Mouse (Mus musculus) heart, postnatal 0 days (tissue): Measurements from ENCODE around the gene Trpv4. TPM values are rescaled to one million over a fixed set of nuclear protein-coding genes. Genes with fewer than 3 reads are reported as not detected.

Source experiments
- ATAC-seq: fragments of 200-750 bp; cut with Nextera tagmentation; 2 replicates; pipeline ENCODE4 v1.8.0; 2017; ENCODE audit warnings: low read depth, moderate number of reproducible peaks, moderate library complexity; ENCODE audit not compliant: insufficient read depth
- DNase-seq: peaks from one replicate; pipeline ENCODE4 v3.0.0-alpha.2; 2016; ENCODE audit warnings: low spot score
- H3K27ac ChIP-seq: fragments of 300-500 bp; sonication (generic); 2 replicates; pipeline ENCODE4 v1.5.1; 2014; ENCODE audit warnings: low read depth, mild to moderate bottlenecking
- H3K27me3 ChIP-seq: fragments of 300-500 bp; sonication (generic); 2 replicates; pipeline ENCODE4 v1.6.1; 2014; ENCODE audit warnings: low read length, mixed read lengths; ENCODE audit not compliant: control insufficient read depth, insufficient read depth
- H3K36me3 ChIP-seq: fragments of 300-500 bp; sonication (generic); replicated peaks from 2 replicates; pipeline ENCODE4 v1.6.1; 2014; ENCODE audit warnings: low read length, mixed read lengths; ENCODE audit not compliant: control insufficient read depth, insufficient read depth
- H3K4me1 ChIP-seq: fragments of 300-500 bp; sonication (generic); 2 replicates; pipeline ENCODE4 v1.6.1; 2014; ENCODE audit warnings: antibody characterized with exemption; ENCODE audit not compliant: control insufficient read depth, insufficient read depth
- H3K4me2 ChIP-seq: fragments of 300-500 bp; sonication (generic); 2 replicates; pipeline ENCODE4 v1.6.1; 2014; ENCODE audit warnings: low read depth, mild to moderate bottlenecking, low read length, moderate library complexity
- H3K4me3 ChIP-seq: fragments of 300-500 bp; sonication (generic); 2 replicates; pipeline ENCODE4 v1.5.1; 2014; ENCODE audit warnings: low read depth, low read length
- H3K9ac ChIP-seq: fragments of 300-500 bp; sonication (generic); replicated peaks from 2 replicates; pipeline ENCODE4 v1.6.1; 2014; ENCODE audit warnings: low read depth, low read length, mixed read lengths
- H3K9me3 ChIP-seq: fragments of 300-500 bp; sonication (generic); replicated peaks from 2 replicates; pipeline ENCODE4 v1.6.1; 2016; ENCODE audit warnings: low read length; ENCODE audit not compliant: control insufficient read depth
- CTCF ChIP-seq: IDR thresholded peaks from 2 replicates; pipeline ENCODE4 v1.5.1; 2016; ENCODE audit warnings: antibody characterized with exemption, control low read depth, low read depth
- EP300 ChIP-seq: IDR thresholded peaks from 2 replicates; pipeline ENCODE4 v1.6.1; 2016; ENCODE audit warnings: antibody characterized with exemption, low read depth
- WGBS: fragments of 180-500 bp; shearing (Covaris S2); extraction: QIAGEN DNeasy Blood & Tissue Kit; methylation state at CpG from one replicate; pipeline ENCODE4 v1.1.7; 2014; 5-methylcytosine and 5-hydroxymethylcytosine counted together
- polyA plus RNA-seq: library from polyadenylated mRNA; unstranded; fragments of >200 nt; fragmentation: Nextera tagmentation; extraction: Ambion mirVana; gene quantifications from 2 replicates; pipeline ENCODE4 v1.2.1, GENCODE M21; 2015
- total RNA-seq: library from RNA; depleted of rRNA; stranded (reverse); fragments of >200 nt; gene quantifications from 2 replicates; pipeline ENCODE4 v1.2.3, GENCODE M21; 2014; ENCODE audit warnings: low replicate concordance; rRNA removed

Gene Trpv4
- total and polyA plus RNA-seq, 2 experiments from 2014 or later, result 0.87 to 2.3 TPM

- DNase-seq, result no peak
- Histone ChIP-seq H3K27ac (peak overlapping the region; percentile 15; the same call in 1 of the 2 replicates), H3K4me3 (no peak overlapping the region), H3K36me3 (no peaks in the 10 kb centered on the region), H3K9ac (no peak overlapping the region), H3K4me1 (peaks cover 43% of the 10 kb centered on the region), H3K9me3 (no peaks in the 10 kb centered on the region), H3K27me3 (peaks cover 20% of the 10 kb centered on the region; the same call in 1 of the 2 replicates), H3K4me2 (peak overlapping the region; percentile 22)
- no peak for ATAC-seq
- WGBS, result 38% methylated on average over 11 of the region's 11 CpGs
- TF ChIP-seq EP300, result no peak
- no peak for TF ChIP-seq CTCF
These were observed 83.2 kb downstream of the Trpv4 start for GRCm38 (mm10) chr5:114575010-114575409.

GRCm38 (mm10) chr5:114573920-114574628 is 84.1 kb downstream of the Trpv4 start:
- peaks cover 49% of the 10 kb centered on the region for H3K4me1 ChIP-seq
- WGBS, result 46% methylated on average over 12 of the region's 12 CpGs
- ATAC-seq, result no peak

DNA sequence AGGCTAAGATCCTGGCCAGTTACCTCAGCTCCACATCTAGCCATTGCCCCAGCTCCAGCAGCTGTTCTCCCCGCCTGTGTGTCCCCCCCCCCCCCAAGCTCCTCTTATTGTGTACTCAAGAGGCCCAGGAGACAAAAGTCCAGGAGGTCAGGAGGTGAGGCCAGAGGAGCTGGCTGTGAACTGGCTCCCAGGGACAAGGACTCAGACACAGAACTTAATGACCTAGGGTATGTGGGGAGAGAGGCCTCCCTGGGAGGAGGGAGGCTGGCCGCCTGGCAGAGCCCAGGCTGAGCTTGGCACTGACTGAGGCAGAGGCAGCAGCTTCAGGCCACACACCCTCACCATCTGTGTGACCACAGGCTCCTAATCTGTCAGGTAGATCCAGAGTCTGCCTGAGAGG is 85.2 kb downstream of the Trpv4 start:
- H3K9me3 ChIP-seq, result no peaks in the 10 kb centered on the region
- 48% methylated on average over 2 of the region's 2 CpGs for WGBS
- DNase-seq, result no peak
- no peak overlapping the region for H3K9ac ChIP-seq
- H3K4me3 ChIP-seq, result no peak overlapping the region
- H3K4me1 ChIP-seq, result peaks cover 53% of the 10 kb centered on the region
- no peak overlapping the region for H3K27ac ChIP-seq
- no peak overlapping the region for H3K4me2 ChIP-seq
- no peaks in the 10 kb centered on the region for H3K36me3 ChIP-seq
- no peak for ATAC-seq
- no peak for TF ChIP-seq EP300
- TF ChIP-seq CTCF, result no peak
- peaks cover 30% of the 10 kb centered on the region; the same call in 1 of the 2 replicates for H3K27me3 ChIP-seq

More at GRCm38 (mm10) chr5:114573920-114574628, 84.1 kb downstream of the Trpv4 start:
- Histone ChIP-seq H3K9me3 (no peaks in the 10 kb centered on the region), H3K36me3 (no peaks in the 10 kb centered on the region), H3K27ac (no peak overlapping the region), H3K27me3 (peaks cover 24% of the 10 kb centered on the region; the same call in 1 of the 2 replicates), H3K4me2 (no peak overlapping the region), H3K9ac (no peak overlapping the region), H3K4me3 (no peak overlapping the region)
- TF ChIP-seq CTCF, result no peak
- TF ChIP-seq EP300, result no peak
- DNase-seq, result no peak

Other genes with a start within 250 kb of the Trpv4 start
- gene Mmab, start 214.4 kb downstream of the Trpv4 start, total RNA-seq, result 14.0 and 19.7 TPM in 2 replicates
- gene Mmab, start 214.4 kb downstream of the Trpv4 start, polyA plus RNA-seq, result 17.0 and 18.3 TPM in 2 replicates
- 22.2 and 24.6 TPM in 2 replicates for gene Mvk, start 214.2 kb downstream of the Trpv4 start, total RNA-seq
- gene Mvk, start 214.2 kb downstream of the Trpv4 start, polyA plus RNA-seq, result 12.6 and 13.3 TPM in 2 replicates
- 0.97 and 5.0 TPM in 2 replicates for gene Fam222a, start 90.4 kb downstream of the Trpv4 start, total RNA-seq
- gene Fam222a, start 90.4 kb downstream of the Trpv4 start, polyA plus RNA-seq, result 0.97 and 1.3 TPM in 2 replicates
- gene Gltp, start 32.6 kb upstream of the Trpv4 start, total RNA-seq, result 26.2 and 45.3 TPM in 2 replicates
- 32.0 TPM in 2 replicates for gene Gltp, start 32.6 kb upstream of the Trpv4 start, polyA plus RNA-seq
- 0.50 and 1.6 TPM in 2 replicates for gene Tchp, start 49.3 kb upstream of the Trpv4 start, total RNA-seq
- gene Tchp, start 49.3 kb upstream of the Trpv4 start, polyA plus RNA-seq, result 4.4 and 5.8 TPM in 2 replicates
- 42.8 and 43.8 TPM in 2 replicates for gene Ankrd13a, start 116.3 kb upstream of the Trpv4 start, total RNA-seq
- gene Ankrd13a, start 116.3 kb upstream of the Trpv4 start, polyA plus RNA-seq, result 19.7 and 23.8 TPM in 2 replicates
- gene Git2, start 117.1 kb upstream of the Trpv4 start, total RNA-seq, result 37.7 and 53.3 TPM in 2 replicates
- gene Git2, start 117.1 kb upstream of the Trpv4 start, polyA plus RNA-seq, result 21.1 and 21.5 TPM in 2 replicates
- gene 1500011B03Rik, start 165.0 kb upstream of the Trpv4 start, total RNA-seq, result 31.3 and 49.2 TPM in 2 replicates
- 35.3 and 37.2 TPM in 2 replicates for gene 1500011B03Rik, start 165.0 kb upstream of the Trpv4 start, polyA plus RNA-seq
- not detected in 2 replicates for gene 4930519G04Rik, start 195.2 kb upstream of the Trpv4 start, total RNA-seq
- gene 4930519G04Rik, start 195.2 kb upstream of the Trpv4 start, polyA plus RNA-seq, result not detected in 2 replicates
- not detected in 2 replicates for gene Gm9936, start 200.3 kb upstream of the Trpv4 start, total RNA-seq
- not detected in 2 replicates for gene Gm9936, start 200.3 kb upstream of the Trpv4 start, polyA plus RNA-seq
- gene Oasl2, start 238.5 kb upstream of the Trpv4 start, total RNA-seq, result 11.4 and 14.9 TPM in 2 replicates
- gene Oasl2, start 238.5 kb upstream of the Trpv4 start, polyA plus RNA-seq, result 6.5 and 9.2 TPM in 2 replicates